Mouse (Mus musculus) lung, postnatal 4 days (tissue): ENCODE data around the gene Atxn2.
A peak's percentile ranks its signal among the peaks of the same experiment; 100 is the strongest.
"Not testable (repeated sequence)": the region's sequence is repeated elsewhere in the genome, so short reads cannot be mapped to it uniquely, and the experiment has no call there.

Experiments
- DNase-seq, 2 experiments: peaks; one replicate each; pipeline ENCODE4 v3.0.0; 2021

Atxn2 gene

DNA sequence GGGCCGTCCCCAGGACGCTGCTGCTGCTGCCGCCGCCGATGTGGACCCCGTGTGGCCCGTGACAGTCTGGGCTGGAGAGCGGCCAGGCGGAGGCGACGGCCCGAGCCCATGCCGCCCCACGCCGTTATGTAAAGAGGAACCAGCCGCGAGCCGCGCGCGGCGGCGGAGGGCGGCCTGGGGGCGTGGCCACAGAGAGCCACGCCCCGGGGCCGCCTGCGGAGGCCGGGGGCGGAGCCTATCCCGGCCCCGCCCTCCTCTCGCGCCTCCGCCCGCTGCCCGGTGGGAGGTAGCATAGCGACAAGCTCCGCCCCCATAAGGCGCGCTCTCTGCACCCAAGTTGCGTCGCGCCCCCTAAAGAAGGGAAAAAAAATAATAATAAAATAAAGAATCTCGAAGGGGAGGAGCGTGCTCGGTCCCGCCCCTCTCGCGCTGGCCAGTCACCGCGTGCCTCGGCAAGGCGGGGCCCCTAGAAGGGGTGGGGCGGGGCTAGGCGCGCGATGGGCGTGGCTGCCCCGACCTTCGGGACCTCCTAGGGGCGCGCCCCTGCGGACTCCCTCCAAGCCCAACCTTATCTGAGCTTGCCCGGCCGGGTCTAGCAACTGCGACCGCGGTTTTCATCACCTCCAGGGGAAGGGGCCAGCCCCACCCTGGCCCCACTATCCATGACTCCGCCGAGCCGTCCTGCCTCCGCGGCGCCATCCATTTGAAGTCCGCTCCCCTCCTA lies 125.7 kb downstream of the Atxn2 start:
- DNase-seq: peak; percentile 96 to 97

DNA sequence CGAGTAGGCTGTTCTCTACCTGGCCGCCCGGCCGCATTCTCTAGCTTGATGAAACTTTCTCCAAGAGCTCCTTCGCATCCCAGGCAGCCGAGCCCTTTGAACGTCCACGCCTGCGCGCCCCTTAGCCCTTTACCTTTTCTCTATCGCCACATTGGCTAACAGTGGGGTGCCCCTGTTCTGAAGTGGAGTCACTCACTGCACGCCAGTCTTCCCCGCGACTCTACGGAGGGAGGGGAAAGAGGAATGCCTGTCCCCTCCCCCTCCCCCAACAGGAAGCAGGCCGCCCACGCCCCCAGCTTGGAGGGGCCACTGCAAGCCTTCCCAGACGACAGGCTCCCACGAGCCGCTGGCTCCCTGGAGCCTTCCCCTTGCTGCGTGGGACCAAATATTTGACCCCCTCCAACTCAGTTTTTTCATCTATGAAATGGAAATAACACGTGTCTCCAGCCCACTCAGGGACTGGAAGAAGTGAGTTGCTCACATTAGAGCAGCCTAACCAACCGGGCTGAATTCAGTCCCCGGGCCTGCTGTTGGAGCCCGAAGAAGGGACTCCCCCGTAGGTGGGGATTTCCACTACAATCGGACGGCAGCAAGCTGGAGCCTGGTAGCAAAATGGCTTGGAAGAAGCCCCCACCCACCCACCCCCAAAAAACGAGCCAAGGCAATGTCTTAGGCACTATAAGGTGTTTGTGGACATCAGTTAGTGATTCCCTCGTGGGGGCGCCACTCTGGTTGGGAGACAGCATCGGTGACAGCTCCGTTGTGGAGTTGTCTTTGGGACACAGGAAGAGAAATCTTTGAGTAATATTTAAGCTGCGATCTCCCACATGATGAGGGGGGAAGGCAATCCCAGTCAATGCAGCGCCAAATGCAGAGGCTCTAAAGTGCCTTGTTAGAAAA lies 126.6 kb downstream of the Atxn2 start, which contains the start of gene Sh2b3:
Gene Sh2b3, minus strand, starts transcription at position 206 of the 900 bp plus-strand sequence.
- peak; percentile 76 to 80 for DNase-seq

DNA sequence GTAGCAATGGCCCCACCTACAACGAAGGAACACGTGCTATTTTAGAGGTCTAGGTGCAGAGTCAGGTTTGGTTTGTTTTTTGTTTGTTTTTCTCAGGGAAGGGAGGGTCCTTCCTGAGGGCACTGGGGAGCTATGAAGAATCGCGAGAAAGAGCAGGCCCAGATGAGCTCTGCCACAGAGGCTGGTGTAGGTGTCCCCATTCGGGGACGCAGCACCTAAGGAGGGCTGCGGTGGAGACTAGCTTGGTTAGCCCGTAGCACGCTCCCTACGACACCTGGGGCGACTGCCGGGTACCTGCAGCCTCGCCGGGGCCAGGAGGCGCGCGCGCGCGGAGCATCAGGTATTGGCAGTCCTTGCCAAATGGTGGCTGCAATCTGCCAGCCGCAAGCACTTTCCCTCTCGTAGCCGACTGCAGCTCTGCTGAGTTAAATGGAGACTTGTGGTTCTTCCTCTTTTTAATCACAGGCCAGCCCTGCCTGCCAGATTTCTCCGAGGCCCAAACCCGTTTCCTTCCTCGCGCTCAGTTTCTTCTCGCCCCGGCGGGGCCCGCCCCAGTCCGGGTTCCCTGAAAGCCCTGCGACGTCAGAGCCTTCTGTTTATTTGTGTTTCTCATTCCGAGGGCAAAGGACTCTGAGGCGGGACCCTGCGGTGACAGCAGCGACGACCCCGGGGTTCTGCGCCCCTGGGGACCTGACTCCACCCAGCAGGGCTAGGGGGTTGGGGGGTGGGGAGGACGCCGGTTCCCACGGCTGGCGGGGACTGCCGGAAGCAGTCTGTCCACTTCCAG lies 127.4 kb downstream of the Atxn2 start:
- DNase-seq: peak; percentile 85 to 88

GRCm38 (mm10) chr5:121839128-121839473 lies 128.0 kb downstream of the Atxn2 start:
- no peak for DNase-seq

DNA sequence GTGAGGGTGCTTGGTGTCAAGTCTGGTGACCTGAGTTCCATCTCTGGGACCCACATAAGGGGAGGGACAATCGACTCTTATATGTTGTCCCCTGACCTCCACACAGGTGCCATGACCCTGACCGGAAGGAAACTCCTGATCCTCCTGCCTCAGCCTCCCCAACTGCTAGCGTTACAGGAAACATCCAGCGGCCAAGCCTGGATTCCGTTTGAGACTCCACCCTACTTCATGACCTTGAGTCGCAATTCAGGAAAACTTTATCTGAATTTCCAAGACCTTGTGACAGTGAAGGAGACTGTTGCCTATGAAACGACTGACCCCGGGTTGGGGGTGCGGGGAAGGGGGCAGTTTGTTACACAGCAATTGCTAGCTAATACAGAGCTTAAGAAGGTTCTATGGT lies 130.4 kb downstream of the Atxn2 start:
- no peak for DNase-seq

GRCm38 (mm10) chr5:121841973-121842372 lies 130.8 kb downstream of the Atxn2 start:
- peak in 1 of 2 experiments; percentile 33 for DNase-seq

DNA sequence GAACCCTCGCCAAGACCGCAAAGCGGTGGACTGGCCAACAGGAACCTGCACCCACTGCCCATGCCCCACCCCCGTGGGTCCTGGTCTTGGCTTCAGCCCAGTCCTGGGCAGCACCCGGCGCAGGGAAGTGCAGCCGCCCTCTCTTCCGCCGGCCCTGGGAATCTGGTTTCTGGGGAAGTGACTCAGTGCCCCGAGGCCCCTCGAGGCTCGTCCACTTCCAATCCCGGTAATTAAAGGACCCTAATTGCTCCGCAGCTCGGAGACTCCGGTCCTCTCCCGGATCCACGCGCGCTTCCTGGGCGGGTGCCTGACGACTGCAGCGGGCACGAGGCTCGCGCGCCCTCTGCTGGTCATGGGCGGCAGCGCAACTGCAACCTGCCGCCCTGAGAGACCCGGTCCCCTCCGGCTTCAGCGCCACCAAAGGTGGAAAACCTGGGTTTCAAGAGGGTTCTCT lies 131.6 kb downstream of the Atxn2 start:
- DNase-seq: peak; percentile 87 to 91

GRCm38 (mm10) chr5:121843138-121843905 lies 132.2 kb downstream of the Atxn2 start:
- no peak for DNase-seq

DNA sequence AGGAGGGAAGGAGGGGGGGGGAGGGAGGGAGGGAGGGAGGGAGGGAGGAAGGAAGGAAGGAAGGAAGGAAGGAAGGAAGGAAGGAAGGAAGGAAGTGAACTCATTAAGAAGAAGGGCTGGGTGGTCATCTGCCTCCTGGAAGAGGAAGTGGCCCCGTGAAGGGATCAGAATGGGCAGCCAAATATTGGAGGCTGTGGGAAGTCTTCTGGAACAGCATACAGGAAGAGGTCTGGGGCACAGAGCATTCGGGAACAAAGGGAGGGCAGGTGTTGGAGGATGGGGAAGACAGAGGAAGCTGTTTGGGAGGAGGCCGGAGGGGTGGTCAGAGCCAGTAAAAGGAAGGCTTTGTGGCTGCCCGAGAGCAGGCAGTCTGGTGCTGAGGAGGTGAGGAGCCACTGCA lies 134.2 kb downstream of the Atxn2 start:
- DNase-seq: no peak

GRCm38 (mm10) chr5:121846322-121846721 lies 135.2 kb downstream of the Atxn2 start:
- DNase-seq: no peak

- not testable (repeated sequence) for DNase-seq
Observed at GRCm38 (mm10) chr5:121847269-121847668, 136.1 kb downstream of the Atxn2 start.

DNA sequence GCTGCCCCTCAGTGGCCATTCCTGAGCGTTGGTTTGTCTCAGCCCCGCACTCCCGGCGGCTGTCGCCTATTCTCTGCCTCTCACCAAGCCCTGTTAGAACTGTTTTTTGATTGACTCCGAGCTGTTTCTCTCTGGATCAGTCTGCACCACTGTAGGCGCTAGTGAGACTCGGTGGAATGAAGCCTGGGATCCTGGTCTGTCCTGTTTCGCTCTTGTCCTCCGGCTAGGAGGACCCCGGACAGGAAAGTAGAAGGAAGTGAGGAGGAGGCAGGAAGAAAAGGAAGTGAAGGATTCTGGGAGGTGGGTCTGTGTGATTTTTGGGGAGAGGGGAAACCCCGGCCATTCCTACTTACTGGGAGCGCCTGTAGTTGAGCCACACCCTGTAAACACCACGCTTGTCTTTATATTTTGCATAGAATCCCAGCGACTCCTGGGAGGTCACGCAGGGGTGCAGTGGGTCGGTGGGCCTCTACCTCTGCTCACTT lies 136.9 kb downstream of the Atxn2 start:
- peak; percentile 72 to 74 for DNase-seq

- peak; percentile 95 for DNase-seq
Observed at GRCm38 (mm10) chr5:121848743-121849142, 137.6 kb downstream of the Atxn2 start, which contains the start of gene Pheta1. Pheta1 (plus strand) TSS chr5:121848984.

- peak in 1 of 2 experiments; percentile 32 for DNase-seq
Observed at GRCm38 (mm10) chr5:121849478-121850349, 138.6 kb downstream of the Atxn2 start.

GRCm38 (mm10) chr5:121853368-121854051 lies 142.4 kb downstream of the Atxn2 start:
- DNase-seq: peak; percentile 82 to 92

DNA sequence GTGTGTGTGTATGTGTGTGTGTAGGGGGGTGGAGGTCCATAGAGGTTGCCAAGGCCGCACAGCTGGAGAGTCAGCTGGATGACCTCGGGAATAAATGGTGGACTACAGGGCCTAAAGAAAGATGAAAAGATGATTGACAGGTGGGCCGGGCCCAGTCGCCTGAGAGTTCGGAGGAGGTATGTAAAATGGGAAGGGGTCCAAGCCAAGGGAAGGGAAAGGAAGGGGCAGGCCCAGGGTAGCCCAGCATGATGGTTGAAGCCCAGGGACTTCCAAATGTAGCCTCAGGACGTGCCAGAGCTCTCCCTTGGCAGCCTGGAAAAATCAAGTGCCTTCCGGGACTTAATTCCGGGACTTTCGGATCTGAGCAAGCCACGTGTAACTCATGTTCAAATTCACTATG lies 143.6 kb downstream of the Atxn2 start:
- no peak for DNase-seq

DNA sequence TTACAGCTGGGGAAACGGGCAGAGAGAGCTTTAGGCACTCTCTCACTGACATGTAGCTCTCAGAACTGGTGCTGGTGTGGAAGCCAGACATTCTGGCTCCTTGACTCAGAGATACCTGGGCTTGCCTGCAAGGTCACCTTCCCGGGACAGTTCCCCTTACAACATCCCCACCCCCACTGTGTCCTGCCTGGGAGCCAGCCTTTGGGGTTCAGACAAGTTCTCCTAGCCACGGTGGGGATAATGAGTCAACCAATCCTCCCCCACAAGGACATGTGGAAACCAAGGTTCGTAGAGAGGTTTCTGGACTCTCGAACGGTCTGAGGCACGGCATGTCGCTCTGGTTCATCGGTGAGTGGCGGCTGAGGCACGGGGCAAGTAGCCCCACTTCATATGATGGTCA lies 145.6 kb downstream of the Atxn2 start:
- no peak for DNase-seq

DNA sequence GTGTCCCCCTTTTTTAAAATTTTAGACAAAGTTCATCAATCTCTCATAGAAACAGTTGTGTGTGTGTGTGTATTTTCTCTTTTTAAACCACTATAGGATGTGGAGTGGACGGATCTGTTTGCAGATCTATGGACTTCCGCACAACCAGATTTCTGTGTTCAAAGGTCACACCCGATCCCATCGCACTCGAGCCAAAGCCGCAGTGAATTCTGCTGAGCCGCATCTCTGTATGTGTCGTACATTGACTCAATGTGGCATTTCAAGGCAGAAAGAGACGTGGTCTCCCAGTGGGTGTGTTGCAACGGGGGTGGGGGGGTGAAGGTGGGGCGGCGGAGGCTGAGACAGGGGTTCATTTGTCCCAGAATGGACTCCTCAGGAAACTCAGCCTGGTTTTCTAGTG lies 147.3 kb downstream of the Atxn2 start:
- DNase-seq: no peak

DNA sequence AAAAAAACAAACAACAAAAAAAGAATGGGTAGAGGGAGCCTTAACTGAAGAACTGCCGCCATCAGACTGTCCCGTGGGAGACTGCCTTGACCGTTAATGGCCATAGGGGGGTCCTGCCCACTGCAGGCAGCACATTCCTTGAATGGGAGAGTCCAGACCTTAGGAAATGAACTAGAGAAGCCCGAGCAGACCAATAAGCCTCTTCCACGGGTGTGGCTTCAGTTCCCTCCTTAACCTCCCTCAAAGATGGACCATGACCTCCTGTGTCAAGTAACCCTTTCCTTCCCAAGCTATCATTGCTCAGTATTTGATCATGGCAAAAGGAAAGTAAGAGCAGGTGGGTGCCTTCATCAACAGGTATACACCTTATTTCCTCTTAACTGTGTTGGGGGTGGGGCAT lies 150.8 kb downstream of the Atxn2 start:
- DNase-seq: no peak

DNA sequence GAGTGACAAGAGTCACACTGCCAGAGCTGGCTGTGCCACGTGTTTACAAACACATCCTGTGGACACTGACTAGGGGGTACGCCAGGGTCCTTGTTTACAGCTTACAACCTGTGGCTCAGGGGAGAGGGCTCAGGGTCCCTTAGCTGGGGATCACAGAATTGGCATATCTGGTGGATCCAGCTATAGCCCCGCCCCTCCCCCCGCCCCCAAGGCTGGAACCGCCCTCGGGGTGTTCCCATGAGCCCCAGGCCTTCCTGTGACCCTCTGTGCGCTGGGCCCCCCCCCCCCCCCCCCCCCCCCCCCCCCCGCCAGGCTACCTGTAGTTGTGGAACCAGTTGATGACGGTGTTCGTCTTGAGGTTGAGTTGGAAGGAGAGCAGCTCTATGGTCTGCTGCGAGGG lies 153.2 kb downstream of the Atxn2 start:
- no peak for DNase-seq
